Mouse (Mus musculus): ENCODE measurements at regions not wholly inside any gene's neighbourhood (a gene's known extent, or its start where the extent isn't known, plus 50 kb on each side); places are given as distances from the start of the nearest gene placed in this dataset.

- Histone ChIP-seq H3K4me3 (ENCODE audit: insufficient read depth, low read length) (no peak overlapping the region), H3K4me1 (ENCODE audit: control insufficient read depth, insufficient read depth, low read length) (no peaks in the 10 kb centered on the region), H3K27ac (ENCODE audit: insufficient read depth, low read depth, low read length) (no peak overlapping the region)
- TF ChIP-seq POLR2A (IDR thresholded peaks at IDR 0.05; ENCODE audit: borderline replicate concordance, low read depth, low read length) (no peak), CTCF (IDR thresholded peaks at IDR 0.05; ENCODE audit: low read depth, low read length) (no peak)
Observed at GRCm38 (mm10) chr11:113117179-113117898, 335.3 kb downstream of the Sox9 start.

GRCm38 (mm10) chr11:113120570-113120969, 338.5 kb downstream of the Sox9 start:
- Histone ChIP-seq H3K27ac (ENCODE audit: insufficient read depth, low read depth, low read length) (no peak overlapping the region), H3K4me1 (ENCODE audit: control insufficient read depth, insufficient read depth, low read length) (no peaks in the 10 kb centered on the region), H3K4me3 (ENCODE audit: insufficient read depth, low read length) (no peak overlapping the region)
- TF ChIP-seq CTCF (IDR thresholded peaks at IDR 0.05; ENCODE audit: low read depth, low read length), result no peak
- no peak for TF ChIP-seq POLR2A (IDR thresholded peaks at IDR 0.05; ENCODE audit: borderline replicate concordance, low read depth, low read length)

- H3K27ac ChIP-seq (ENCODE audit: insufficient read depth, low read depth, low read length), result no peak overlapping the region
- no peaks in the 10 kb centered on the region for H3K4me1 ChIP-seq (ENCODE audit: control insufficient read depth, insufficient read depth, low read length)
- no peak overlapping the region for H3K4me3 ChIP-seq (ENCODE audit: insufficient read depth, low read length)
- TF ChIP-seq CTCF (IDR thresholded peaks at IDR 0.05; ENCODE audit: low read depth, low read length), result no peak
- no peak for TF ChIP-seq POLR2A (IDR thresholded peaks at IDR 0.05; ENCODE audit: borderline replicate concordance, low read depth, low read length)
Observed at GRCm38 (mm10) chr11:113121307-113121706, 339.3 kb downstream of the Sox9 start.

- H3K4me3 ChIP-seq (ENCODE audit: insufficient read depth, low read length), result no peak overlapping the region
- no peak overlapping the region for H3K27ac ChIP-seq (ENCODE audit: insufficient read depth, low read depth, low read length)
- TF ChIP-seq CTCF (IDR thresholded peaks at IDR 0.05; ENCODE audit: low read depth, low read length), result no peak
- no peak for TF ChIP-seq POLR2A (IDR thresholded peaks at IDR 0.05; ENCODE audit: borderline replicate concordance, low read depth, low read length)
- H3K4me1 ChIP-seq (ENCODE audit: control insufficient read depth, insufficient read depth, low read length), result no peaks in the 10 kb centered on the region
Observed at GRCm38 (mm10) chr11:113122137-113122536, 340.1 kb downstream of the Sox9 start.

GRCm38 (mm10) chr11:113122964-113123363, 340.9 kb downstream of the Sox9 start:
- no peak for TF ChIP-seq POLR2A (IDR thresholded peaks at IDR 0.05; ENCODE audit: borderline replicate concordance, low read depth, low read length)
- TF ChIP-seq CTCF (IDR thresholded peaks at IDR 0.05; ENCODE audit: low read depth, low read length), result no peak
- Histone ChIP-seq H3K4me1 (ENCODE audit: control insufficient read depth, insufficient read depth, low read length) (no peaks in the 10 kb centered on the region), H3K27ac (ENCODE audit: insufficient read depth, low read depth, low read length) (no peak overlapping the region), H3K4me3 (ENCODE audit: insufficient read depth, low read length) (no peak overlapping the region)

GRCm38 (mm10) chr11:113125832-113126231, 343.8 kb downstream of the Sox9 start:
- Histone ChIP-seq H3K4me1 (ENCODE audit: control insufficient read depth, insufficient read depth, low read length) (no peaks in the 10 kb centered on the region), H3K4me3 (ENCODE audit: insufficient read depth, low read length) (no peak overlapping the region), H3K27ac (ENCODE audit: insufficient read depth, low read depth, low read length) (no peak overlapping the region)
- no peak for TF ChIP-seq POLR2A (IDR thresholded peaks at IDR 0.05; ENCODE audit: borderline replicate concordance, low read depth, low read length)
- TF ChIP-seq CTCF (IDR thresholded peaks at IDR 0.05; ENCODE audit: low read depth, low read length), result no peak

GRCm38 (mm10) chr11:113129192-113129591, 347.2 kb downstream of the Sox9 start:
- peaks cover 11% of the 10 kb centered on the region for H3K4me1 ChIP-seq (ENCODE audit: control insufficient read depth, insufficient read depth, low read length)
- no peak overlapping the region for H3K4me3 ChIP-seq (ENCODE audit: insufficient read depth, low read length)
- no peak for TF ChIP-seq CTCF (IDR thresholded peaks at IDR 0.05; ENCODE audit: low read depth, low read length)
- no peak for TF ChIP-seq POLR2A (IDR thresholded peaks at IDR 0.05; ENCODE audit: borderline replicate concordance, low read depth, low read length)
- no peak overlapping the region for H3K27ac ChIP-seq (ENCODE audit: insufficient read depth, low read depth, low read length)

GRCm38 (mm10) chr11:113129975-113130374, 348.0 kb downstream of the Sox9 start:
- Histone ChIP-seq H3K4me1 (ENCODE audit: control insufficient read depth, insufficient read depth, low read length) (peaks cover 19% of the 10 kb centered on the region), H3K27ac (ENCODE audit: insufficient read depth, low read depth, low read length) (no peak overlapping the region), H3K4me3 (ENCODE audit: insufficient read depth, low read length) (no peak overlapping the region)
- TF ChIP-seq CTCF (IDR thresholded peaks at IDR 0.05; ENCODE audit: low read depth, low read length), result no peak
- no peak for TF ChIP-seq POLR2A (IDR thresholded peaks at IDR 0.05; ENCODE audit: borderline replicate concordance, low read depth, low read length)

GRCm38 (mm10) chr11:113132078-113133064, 350.3 kb downstream of the Sox9 start:
- Histone ChIP-seq H3K4me3 (ENCODE audit: insufficient read depth, low read length) (no peak overlapping the region), H3K27ac (ENCODE audit: insufficient read depth, low read depth, low read length) (no peak overlapping the region), H3K4me1 (ENCODE audit: control insufficient read depth, insufficient read depth, low read length) (peaks cover 22% of the 10 kb centered on the region)
- TF ChIP-seq POLR2A (IDR thresholded peaks at IDR 0.05; ENCODE audit: borderline replicate concordance, low read depth, low read length) (no peak), CTCF (IDR thresholded peaks at IDR 0.05; ENCODE audit: low read depth, low read length) (no peak)

- Histone ChIP-seq H3K4me3 (ENCODE audit: insufficient read depth, low read length) (no peak overlapping the region), H3K27ac (ENCODE audit: insufficient read depth, low read depth, low read length) (no peak overlapping the region), H3K4me1 (ENCODE audit: control insufficient read depth, insufficient read depth, low read length) (peaks cover 22% of the 10 kb centered on the region)
- TF ChIP-seq CTCF (IDR thresholded peaks at IDR 0.05; ENCODE audit: low read depth, low read length) (no peak), POLR2A (IDR thresholded peaks at IDR 0.05; ENCODE audit: borderline replicate concordance, low read depth, low read length) (no peak)
Observed at GRCm38 (mm10) chr11:113133407-113133806, 351.4 kb downstream of the Sox9 start.

All from bone marrow macrophage, adult 2 months (primary cell).